Mouse (Mus musculus) CD4-positive naive resting alpha-beta T cell, adult 76 days (primary cell): ENCODE measurements around the gene Gcn1l1. TPM values are rescaled to one million over a fixed set of nuclear protein-coding genes. Genes with fewer than 3 reads are reported as not detected.

ENCODE experiments used
- total RNA-seq: library from RNA; stranded (reverse); gene quantifications from one replicate; pipeline ENCODE4 v1.2.4, GENCODE M21; 2023

Gene Gcn1l1
- 101 TPM for total RNA-seq

DNA sequence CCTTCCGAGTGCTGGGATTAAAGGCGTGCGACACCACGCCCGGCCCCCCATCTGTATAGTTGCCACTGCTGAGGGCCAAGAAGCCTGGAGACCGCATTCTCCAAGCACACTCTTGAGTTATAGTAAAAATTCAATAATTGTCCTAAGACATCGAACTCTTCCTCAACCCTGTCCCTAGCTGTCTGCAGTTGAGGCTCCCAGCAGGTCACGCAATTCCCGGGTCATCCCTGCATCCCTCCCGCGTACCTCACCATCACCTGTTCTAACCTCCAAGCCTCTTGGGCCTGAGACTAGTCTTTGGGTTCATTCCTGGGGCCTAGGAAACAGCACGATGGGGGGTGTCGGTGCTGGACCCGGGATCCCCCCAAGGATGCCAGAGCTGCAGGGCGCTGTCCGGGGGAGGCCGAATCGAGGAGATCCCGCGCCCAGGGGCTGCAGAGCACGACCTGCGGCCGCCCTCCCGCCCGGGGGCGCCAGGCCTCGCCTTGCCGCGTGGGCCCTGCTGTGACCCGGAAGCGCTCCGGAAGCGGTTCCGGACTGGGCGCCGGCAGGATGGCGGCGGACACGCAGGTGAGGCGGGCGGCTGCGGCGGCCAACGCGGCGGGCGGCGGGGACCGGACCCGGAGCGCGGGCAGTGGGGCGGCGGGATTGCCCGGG is at the start of gene Gcn1l1:
Gene Gcn1l1, plus strand, starts transcription at position 518 of the 657 bp plus-strand sequence.

DNA sequence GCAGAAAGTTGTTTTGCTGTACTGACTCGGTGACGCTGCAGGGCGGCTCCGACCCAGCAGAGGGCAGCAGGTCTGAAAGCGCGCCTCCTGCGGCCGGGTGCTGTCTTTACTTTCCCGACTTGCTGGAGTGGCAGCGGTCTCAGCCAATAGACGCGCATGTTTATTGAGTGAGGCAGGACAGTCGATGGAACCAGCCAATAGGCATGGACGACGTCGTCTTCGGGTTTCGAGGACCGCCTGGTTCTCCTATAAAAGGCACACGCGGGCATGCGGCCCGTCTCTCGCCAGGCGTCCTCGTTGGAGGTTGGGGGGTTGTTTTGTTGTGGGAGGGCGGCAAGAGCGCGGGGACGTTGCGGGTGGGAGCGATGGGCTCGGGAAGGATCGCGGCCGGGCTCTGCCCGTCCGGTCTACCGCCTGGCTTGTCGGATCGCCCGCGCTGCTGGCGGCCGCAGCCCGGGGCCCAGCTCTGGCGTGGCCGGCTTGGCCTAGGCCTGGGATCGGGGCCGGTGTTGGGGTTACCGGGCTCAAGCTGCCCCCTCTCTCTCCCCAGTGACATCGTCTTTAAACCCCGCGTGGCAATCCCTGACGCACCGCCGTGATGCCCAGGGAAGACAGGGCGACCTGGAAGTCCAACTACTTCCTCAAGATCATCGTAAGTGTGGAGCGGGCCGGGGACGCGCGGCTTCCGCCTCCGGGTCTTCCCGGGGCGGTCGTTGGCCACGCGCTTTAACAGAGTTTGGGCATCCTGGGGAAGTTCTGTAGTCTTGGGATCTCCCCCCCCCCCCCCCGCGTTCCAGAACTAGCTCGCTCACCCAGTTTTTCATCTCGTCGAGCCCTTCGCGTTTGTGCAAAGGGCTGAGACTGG is 5.6 kb upstream of the Gcn1l1 start, which contains the start of gene Rplp0:
Gene Rplp0, plus strand, starts transcription at position 231 of the 865 bp plus-strand sequence.

DNA sequence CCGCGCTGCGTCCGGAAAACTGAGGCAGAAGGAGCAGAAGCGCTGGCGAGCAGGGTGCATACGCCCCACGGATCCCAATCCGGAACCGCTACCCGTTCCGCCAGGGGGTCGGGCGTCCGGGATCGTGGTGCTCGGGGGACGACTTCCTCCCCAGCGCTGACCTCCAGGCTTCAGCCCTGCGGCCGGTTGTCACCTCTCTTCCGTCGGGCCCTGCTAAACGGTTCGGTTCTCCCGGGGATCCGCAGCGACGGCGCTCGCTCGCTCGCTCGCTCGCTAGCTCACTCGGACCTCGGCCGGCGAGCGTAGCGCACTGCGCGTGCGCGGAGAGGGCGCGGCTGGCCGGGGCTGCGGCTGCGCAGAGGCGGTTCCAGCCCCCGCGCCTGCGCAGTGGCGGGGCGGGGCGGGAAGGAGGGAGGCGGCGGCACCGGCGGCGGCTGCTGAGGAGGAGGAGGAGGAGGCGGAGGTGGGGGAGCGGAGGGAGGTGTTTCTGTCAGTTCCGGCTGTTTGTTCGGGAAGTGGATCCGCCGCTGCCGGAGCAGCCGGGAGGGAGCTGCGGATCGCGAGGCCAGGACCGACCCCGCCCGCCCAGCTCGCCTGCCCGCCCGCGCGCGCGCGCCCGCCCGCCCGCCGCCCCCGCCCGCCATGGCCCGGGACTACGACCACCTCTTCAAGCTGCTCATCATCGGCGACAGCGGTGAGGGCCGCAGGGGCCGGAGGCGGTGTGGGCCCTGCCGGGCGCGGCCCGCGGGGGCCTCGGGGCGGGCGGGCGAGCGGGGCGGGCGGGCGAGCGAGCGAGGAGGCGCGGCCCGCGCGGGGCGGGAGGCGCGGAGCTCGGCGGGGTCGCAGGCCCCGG is 66.7 kb downstream of the Gcn1l1 start, which contains the start of gene Rab35:
Gene Rab35, plus strand, starts transcription at position 404 of the 853 bp plus-strand sequence.

Other genes starting within 250 kb of the Gcn1l1 start
- 33.1 TPM for gene Srsf9, start 238.1 kb upstream of the Gcn1l1 start, total RNA-seq
- 4.3 TPM for gene Gatc, start 224.1 kb upstream of the Gcn1l1 start, total RNA-seq
- gene Triap1, start 224.0 kb upstream of the Gcn1l1 start, total RNA-seq = 15.2 TPM
- 213 TPM for gene Cox6a1, start 216.3 kb upstream of the Gcn1l1 start, total RNA-seq
- gene Msi1, start 135.7 kb upstream of the Gcn1l1 start, total RNA-seq = not detected
- gene Pla2g1b, start 99.0 kb upstream of the Gcn1l1 start, total RNA-seq = not detected
- 9.1 TPM for gene Sirt4, start 80.5 kb upstream of the Gcn1l1 start, total RNA-seq
- 62.9 TPM for gene Pxn, start 58.6 kb upstream of the Gcn1l1 start, total RNA-seq
- gene Rplp0, start 5.8 kb upstream of the Gcn1l1 start, total RNA-seq = 3,206 TPM
- gene Rab35, start 66.7 kb downstream of the Gcn1l1 start, total RNA-seq = 65.4 TPM
- gene Bicdl1, start 166.4 kb downstream of the Gcn1l1 start, total RNA-seq = 133 TPM